Mouse (Mus musculus): ENCODE measurements around the gene Crxos.

The Crxos gene

DNA sequence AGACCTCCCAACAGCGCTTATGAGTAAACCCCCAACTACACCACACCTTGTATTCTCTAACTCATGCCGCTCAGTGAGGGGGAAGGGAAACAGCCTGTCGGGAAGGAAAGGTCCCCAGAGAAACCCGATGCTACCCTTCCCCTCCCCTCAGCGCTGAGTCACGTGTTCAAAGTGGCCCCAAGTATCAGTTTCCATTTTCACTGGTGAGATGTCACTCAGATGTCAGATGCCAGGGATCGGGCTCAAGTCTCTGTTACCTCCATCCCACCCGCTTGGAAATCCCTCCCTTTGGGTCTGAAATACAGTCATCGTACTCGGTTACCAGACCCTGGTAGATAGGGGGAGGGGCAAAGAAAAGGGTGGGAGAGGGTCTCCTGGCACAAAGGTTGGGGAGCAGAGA lies 39.4 kb downstream of the Crxos start:
- DNase-seq (ENCODE audit: low spot score), result peak; percentile 47

DNA sequence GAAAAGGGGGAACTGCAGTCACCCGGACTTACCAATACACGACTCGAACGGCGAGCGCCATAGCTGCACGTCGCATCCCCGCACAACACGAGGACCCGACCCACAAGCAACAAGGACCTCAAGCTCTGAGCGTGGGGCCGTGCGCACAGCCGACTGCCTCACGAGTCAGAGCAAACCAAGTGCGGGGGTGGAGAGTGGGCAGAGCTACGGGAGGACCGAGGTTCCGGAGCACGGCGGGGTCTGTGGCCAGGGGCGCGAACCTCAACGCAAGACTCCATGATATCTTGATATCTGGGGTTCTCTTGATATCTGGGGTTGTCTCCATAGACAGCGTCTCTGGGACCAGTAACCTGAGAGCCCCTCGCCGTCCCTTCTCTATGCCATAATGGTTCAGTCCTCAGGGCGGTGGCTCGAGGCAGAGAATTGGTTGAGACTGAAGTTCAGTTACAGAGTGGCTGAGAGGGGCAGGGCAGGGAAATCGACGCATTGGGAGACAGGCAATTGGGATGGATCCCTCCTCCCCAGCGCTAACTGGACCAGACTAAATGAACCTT lies 39.9 kb downstream of the Crxos start, which contains the start of gene Selenow:
Selenow (minus strand) TSS at position 183 of the 554 bp plus-strand sequence.
- DNase-seq (ENCODE audit: low spot score), result peak; percentile 92

DNA sequence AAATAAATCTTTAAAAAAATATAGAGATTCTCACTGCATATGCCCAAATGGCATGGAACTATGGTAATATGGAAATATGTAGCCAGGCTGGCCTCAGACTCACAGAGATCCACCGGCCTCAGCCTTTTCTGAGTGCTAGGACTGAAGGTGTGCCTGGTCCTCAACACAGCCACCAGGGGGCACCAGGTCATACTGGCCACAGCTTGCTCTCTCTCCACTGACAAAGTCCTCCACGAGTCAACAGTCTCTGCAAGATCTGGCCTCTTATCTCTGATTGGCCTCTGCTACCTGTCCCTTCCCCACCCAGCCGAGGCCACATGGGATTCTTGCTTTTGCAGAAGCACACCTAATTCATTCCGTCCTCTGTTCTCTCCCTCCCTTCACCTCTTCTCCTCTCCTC lies 47.5 kb downstream of the Crxos start:
- DNase-seq (ENCODE audit: low spot score), result peak; percentile 62

DNA sequence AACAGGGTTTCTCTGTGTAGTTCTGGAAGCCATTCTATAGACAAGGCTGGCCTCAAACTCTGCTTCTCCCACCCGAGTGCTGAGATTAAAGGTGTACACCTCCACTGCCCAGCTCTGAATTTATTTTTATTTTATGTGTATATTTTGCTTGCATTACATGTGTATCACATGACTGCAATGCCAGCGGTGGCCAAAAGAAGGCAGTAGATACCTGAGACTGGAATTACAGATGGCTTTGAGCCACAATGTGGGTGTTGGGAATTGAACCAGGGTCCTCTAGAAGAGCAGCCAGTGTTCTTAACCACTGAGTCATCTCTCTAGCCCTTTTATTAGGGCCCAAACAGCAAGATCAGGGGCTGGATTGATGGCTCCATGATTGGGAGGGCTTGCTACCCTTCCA lies 48.1 kb downstream of the Crxos start:
- no peak for DNase-seq (ENCODE audit: low spot score)

DNA sequence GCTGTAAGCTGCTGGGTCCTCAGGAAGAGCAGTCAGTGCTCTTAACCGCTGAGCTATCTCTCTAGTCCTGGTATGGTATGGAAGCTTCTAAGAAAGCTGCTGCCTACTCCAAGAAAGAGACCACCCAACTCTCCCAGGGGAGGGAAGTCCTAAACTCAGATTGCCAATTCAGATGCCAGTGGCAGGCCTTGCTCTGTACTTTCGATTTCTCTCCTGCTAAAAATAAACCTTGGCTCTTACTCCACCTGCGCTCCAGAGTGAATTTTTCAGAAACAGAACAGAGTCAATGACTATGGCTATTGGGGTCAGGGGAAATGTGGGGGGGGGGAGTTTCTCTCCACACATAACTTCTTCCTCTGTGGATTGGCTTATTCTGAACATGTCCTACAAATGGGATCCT lies 49.2 kb downstream of the Crxos start:
- no peak for DNase-seq (ENCODE audit: low spot score)

DNA sequence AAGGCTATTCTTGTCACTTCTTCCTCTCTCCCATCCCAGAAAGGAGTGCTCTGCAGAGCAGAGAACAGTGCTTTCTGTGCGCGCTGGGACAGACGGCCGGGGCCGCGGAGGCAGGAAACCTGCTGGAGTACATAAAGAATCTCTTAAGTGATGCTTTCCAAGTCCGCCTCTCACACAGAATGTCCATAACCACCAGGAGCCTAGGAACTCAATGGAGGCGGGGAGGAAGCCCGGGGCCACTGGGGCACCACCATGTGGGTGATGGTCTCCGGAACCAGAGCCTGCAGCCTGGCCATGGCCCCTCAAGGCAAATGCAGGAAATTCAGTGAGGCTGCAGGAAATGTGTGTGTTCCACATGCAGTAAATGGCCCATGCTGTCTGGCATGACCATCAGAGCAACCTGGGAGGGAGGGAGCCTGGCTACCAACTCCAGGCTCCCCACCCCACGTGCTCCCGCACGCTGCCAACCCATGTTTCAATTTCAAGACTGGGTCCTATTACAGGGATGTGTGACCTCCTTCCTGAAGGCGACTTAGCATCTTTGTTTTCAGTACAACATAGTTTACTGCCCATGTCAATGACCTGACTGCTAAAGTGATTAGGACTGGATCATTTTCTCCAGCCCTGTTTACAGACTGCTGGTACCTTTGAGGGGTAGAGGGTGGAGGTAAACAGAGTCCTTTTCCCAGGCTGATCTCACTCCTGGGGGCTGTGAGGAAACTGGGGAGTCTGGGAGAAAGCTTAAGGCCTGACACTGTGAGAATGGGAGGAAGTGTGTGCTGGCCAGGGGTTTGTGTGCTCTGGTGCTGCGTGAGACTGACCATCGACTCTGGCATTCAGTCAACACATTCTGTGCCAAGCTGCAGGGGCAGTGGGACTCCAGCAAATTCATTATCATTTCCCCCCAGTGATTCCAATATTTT lies 51.3 kb downstream of the Crxos start:
- DNase-seq (ENCODE audit: low spot score), result no peak

DNA sequence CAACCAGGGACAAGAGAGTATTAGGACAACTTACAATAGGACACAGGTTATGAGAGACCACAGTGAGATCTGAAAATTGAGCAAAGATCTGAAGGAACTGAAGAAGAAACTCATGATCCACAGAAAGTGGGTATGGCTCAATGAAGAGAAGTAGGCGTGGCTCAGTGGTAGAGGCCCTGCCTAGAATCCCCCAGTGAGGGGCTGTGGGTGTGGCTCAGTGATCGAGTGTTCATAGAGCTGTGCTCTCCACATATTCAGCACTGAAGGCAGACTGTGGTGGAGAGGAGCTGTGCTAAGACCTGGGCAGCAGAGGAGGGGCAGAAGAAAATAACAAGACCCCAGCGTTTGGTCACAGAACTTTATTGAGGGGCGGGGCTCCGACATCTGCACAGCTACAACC lies 55.1 kb downstream of the Crxos start:
- no peak for DNase-seq (ENCODE audit: low spot score)

DNA sequence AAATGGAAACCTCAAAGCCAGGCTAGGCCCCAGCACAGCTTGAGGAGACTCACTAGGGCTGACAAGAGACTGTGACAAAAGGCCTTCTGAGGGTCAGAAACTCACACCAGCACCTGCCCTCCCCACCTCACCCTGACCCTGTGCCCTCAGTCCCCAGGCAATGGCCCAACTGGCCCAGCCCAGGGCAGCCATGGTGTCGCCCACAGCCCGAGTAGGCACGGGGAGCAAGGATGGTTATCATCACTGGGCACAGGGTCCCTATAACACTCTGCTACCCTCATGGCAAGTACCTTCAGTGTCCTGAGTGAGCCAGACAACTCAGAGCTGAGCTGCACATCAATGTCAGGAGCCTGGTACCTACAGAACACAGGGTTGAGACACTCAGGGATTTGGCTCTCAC lies 56.2 kb downstream of the Crxos start:
- DNase-seq (ENCODE audit: low spot score), result no peak

DNA sequence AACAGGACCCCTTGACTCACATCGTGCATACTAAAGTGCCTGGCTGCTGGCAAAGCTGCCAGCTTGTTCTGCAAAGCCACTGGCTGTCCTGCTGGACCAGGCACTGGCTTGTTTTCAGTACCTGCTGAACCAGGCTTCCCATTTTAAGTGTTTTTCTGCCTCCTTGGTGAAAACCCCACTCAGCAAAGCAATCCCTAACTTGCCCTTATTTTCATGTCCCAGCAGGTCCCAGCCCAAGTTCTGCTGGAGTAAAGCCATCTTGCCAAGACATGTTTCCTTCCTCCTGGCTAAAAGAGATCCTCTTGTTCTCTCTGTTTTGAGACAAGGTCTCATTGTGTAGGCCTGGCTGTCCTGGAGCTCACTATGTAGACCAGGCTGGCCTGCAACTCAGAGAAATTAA lies 61.9 kb downstream of the Crxos start:
- no peak for DNase-seq (ENCODE audit: low spot score)

DNA sequence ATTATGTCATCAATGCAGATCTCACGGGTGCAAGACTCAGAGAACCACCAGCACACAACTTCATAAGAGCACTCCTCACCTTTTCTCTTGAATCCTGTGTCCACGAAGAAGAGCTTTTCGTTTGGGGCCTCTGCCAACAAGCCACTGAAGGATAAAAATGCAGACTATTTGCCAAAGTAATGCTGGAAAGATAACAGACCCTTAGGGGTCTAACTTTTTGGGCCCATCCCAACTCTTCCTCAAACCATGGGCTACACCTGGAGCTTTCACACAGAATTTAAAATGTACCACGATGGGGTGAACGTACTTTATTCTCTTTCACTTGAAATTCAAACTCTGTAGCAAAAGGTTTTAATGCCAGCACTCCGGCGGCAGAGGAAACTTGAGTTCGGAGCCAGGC lies 62.8 kb downstream of the Crxos start:
- no peak for DNase-seq (ENCODE audit: low spot score)

DNA sequence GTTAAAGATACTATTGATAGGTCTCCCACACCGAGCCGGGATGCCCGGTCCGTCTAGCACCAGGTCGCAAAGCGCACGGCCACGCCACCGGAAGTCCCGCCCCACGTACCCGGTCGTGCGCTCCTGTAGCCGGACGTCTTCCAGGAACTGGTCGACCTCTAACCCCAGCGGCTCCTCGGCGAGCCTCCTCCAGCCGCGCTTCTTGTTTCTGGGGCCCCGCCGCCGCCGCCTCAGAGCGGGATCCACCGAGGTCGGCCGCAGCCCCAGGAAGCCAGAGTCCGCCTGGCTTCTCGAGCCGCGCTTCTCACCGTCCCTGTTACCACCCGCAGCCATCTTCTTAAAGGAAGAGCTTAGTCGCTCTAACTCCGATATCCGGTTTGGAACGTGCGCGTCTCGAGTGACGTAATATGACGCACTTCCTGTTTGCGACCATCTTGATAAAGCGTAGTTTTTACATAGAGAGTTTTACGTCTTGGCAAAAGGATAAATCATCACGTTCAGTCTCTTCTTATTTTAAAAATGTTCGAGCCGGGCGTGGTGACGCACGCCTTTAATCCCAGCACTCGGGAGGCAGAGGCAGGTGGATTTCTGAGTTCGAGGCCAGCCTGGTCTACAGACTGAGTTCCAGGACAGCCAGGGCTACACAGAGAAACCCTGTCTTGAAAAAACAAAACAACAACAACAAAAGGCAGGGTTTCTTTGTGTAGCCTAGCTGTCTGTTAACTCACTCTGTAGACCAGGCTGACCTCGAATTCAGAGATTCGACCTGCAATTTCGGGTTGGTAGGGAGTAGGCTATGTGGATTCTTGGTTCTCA lies 63.5 kb downstream of the Crxos start, which contains the start of gene Nop53:
Nop53 (minus strand) TSS at position 354 of the 816 bp plus-strand sequence.
- peak; percentile 94 for DNase-seq (ENCODE audit: low spot score)

DNA sequence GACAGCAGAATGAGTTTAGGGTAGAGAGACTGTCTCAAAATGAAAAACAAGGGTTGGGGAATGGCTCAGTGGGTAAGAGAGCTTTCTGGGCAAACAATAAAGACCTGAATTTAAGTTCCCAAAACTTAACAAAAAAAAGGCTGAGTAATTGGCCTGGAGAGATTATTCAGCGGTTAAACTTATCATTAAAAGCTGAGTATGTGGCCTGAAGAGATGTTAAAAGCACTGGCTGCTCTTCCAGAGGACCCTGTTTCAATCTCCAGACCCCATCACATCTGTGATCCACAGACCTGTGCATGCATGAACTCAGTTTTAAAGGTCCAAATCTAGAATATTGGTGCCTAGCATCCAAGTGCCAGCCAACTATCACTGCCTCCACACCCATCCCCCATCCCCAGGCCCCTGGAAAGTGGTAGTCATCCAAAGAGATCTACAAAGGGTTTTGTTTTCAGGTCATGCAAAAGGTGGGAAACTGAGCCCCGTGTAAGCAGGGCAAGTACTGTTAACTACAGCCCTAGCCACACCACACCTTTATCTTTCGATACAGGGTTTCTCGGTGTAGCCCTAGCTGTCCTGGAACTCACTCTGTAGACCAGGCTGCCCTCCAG lies 65.3 kb downstream of the Crxos start:
- DNase-seq (ENCODE audit: low spot score), result no peak

DNA sequence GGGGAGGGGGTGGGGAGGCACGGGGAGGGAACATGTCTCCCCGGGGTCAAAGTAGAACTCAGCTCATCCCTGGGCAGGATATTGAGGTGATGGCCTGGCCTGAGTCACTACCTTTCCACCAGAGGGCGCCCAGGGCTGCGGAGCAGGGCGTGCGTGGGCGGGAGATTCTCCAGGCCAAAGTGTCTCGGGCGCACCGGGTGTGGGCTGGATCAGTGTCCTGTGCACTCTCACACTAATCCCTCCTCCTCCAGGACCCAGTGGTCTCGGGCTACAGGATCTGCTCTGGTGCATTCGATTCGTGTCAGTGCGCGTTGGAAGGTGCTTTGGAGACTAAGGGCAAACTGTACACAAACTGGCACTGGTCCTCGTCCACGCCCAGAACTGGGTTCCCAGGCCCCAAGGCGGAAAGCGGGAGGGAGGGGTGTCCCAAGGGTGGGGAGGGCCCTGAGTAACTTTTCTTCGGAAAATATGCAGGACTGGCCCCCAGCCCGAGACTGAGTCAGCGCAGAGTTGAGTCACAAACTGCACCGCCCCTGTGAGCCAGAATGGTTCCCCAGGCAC lies 66.0 kb downstream of the Crxos start:
- peak; percentile 74 for DNase-seq (ENCODE audit: low spot score)

DNA sequence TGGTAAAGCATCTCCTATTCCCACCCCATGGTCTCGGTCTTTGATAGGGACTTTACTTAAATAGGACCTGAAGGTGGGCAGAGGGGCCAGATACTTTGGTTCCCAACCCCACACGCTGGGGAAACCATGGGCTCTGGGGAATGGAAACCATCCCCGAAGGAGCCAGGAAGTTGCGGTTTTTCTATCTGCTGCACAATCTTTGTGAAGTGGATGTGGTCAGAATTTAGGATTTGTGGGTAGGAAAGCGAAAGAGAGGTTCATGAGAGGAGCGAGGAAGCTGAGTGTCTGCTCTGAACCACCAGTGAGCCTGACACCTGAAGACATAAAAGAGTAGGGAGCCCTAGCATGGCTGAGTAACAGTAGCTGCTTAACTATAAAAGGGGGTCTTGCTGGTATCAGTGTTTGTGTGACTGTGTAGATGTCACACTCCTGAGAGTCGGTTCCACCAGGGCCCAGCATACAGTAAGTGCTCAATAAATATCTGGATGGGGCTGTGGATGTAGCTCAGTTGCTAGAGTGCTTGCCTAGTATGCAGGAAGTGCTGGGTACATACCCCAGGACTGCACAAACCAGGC lies 66.9 kb downstream of the Crxos start:
- DNase-seq (ENCODE audit: low spot score), result peak; percentile 52

DNA sequence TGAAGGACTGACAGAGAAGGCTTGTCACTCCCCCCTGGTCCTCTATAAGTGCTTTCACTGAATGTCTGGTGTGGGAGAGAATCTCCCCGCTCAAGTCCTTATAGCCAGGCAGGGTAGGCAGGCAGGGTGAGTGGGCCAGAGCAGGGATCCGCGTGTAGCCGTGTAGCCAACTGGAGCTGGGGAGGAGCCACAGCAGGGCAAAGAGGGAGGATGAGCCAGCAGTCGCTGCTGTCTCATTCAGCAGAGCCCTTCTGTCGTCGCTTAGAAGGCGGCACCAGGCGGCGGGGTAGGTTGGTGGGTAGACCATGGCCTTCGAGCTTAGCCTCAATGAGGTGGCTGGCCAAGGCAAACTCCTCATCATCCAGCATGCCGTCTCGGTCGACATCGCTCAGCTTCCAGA lies 67.6 kb downstream of the Crxos start:
- no peak for DNase-seq (ENCODE audit: low spot score)

DNA sequence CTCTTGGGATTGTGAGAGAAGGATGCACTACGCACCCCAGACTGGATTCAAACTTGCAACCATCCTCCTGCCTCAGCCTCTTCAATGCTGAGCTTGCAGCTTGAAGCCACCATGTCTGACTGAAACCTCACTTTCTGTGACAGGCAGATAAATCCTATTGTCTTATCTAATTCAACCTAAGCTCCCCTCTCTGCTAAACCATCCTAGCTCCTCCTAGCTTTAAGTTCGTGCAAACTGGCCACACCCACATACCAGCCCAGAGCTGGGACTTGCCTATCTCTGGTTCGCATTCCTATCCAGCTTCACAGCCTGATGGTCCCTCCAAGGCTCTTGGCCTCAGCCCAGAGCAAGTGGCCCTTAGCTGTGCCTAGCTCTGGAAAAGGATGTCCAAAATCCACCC lies 70.0 kb downstream of the Crxos start:
- DNase-seq (ENCODE audit: low spot score), result no peak
